Mouse (Mus musculus) forebrain, postnatal 0 days (tissue): ENCODE results near the gene Olfr48. TPM values are rescaled to one million over a fixed set of nuclear protein-coding genes. Genes with fewer than 3 reads are reported as not detected.

Experiments
- ATAC-seq: fragments of 200-750 bp; cut with Nextera tagmentation; 2 replicates; pipeline ENCODE4 v1.8.0; 2017; ENCODE audit warnings: mild to moderate bottlenecking, moderate library complexity
- DNase-seq: peaks from one replicate; pipeline ENCODE4 v3.0.0-alpha.2; 2015
- H3K27ac ChIP-seq: fragments of 300-500 bp; sonication (generic); 2 replicates; pipeline ENCODE4 v1.5.1; 2014; ENCODE audit warnings: low read depth, mild to moderate bottlenecking, antibody characterized with exemption, low read length, moderate library complexity, mixed read lengths
- H3K27me3 ChIP-seq: fragments of 300-500 bp; sonication (generic); 2 replicates; pipeline ENCODE4 v1.6.1; 2014; ENCODE audit warnings: mild to moderate bottlenecking, low read length, mixed read lengths; ENCODE audit not compliant: insufficient read depth
- H3K36me3 ChIP-seq: fragments of 300-500 bp; sonication (generic); 2 replicates; pipeline ENCODE4 v1.6.1; 2014; ENCODE audit warnings: mild to moderate bottlenecking, moderate library complexity; ENCODE audit not compliant: insufficient read depth
- H3K4me1 ChIP-seq: fragments of 300-500 bp; sonication (generic); 2 replicates; pipeline ENCODE4 v1.6.1; 2014; ENCODE audit warnings: antibody characterized with exemption; ENCODE audit not compliant: insufficient read depth
- H3K4me2 ChIP-seq: fragments of 300-500 bp; sonication (generic); 2 replicates; pipeline ENCODE4 v1.6.1; 2014; ENCODE audit warnings: low read depth, mild to moderate bottlenecking, moderate library complexity
- H3K4me3 ChIP-seq: fragments of 300-500 bp; sonication (generic); 2 replicates; pipeline ENCODE4 v1.5.1; 2014; ENCODE audit warnings: low read depth, low read length, mixed read lengths
- H3K9ac ChIP-seq: fragments of 300-500 bp; sonication (generic); 2 replicates; pipeline ENCODE4 v1.6.1; 2014; ENCODE audit warnings: mild to moderate bottlenecking
- H3K9me3 ChIP-seq: fragments of 300-500 bp; sonication (generic); 2 replicates; pipeline ENCODE4 v1.6.1; 2016; ENCODE audit warnings: low read length
- CTCF ChIP-seq: sonication (generic); IDR thresholded peaks from 2 replicates; pipeline ENCODE4 v1.5.1; 2016; ENCODE audit warnings: antibody characterized with exemption, control low read depth, low read depth
- WGBS: fragments of 180-500 bp; shearing (Covaris S2); extraction: QIAGEN DNeasy Blood & Tissue Kit; methylation state at CpG from one replicate; pipeline ENCODE4 v1.1.7; 2014; 5-methylcytosine and 5-hydroxymethylcytosine counted together
- polyA plus RNA-seq: library from polyadenylated mRNA; unstranded; fragments of >200 nt; fragmentation: Nextera tagmentation; extraction: Ambion mirVana; gene quantifications from 2 replicates; pipeline ENCODE4 v1.2.1, GENCODE M21; 2015
- total RNA-seq: library from RNA; depleted of rRNA; stranded (reverse); fragments of >200 nt; gene quantifications from 2 replicates; pipeline ENCODE4 v1.2.3, GENCODE M21; 2014; rRNA removed

Gene Olfr48
- total and polyA plus RNA-seq, 2 experiments from 2014 or later = not detected

DNA sequence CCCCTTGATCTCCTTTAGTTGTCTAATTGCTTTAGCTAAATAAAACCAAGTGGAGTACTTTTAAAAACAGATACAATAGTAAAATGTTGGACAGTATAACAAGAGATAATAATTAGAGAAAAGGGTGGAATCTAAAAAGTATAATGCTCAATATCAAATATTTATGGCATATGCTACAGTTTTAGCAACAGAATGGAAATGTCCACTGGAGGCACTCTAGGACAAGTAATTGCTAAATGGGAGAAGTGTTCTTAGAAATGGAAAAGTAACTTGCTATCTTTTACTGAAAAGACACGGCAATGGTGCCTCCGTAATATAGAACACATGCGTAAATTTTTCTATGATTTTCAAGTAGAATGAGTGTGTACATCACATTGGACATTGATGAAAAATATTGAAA lies 48.4 kb downstream of the Olfr48 start:
- TF ChIP-seq CTCF = no peak
- H3K9ac ChIP-seq = no peak overlapping the region
- H3K4me1 ChIP-seq = no peaks in the 10 kb centered on the region
- DNase-seq (no peak), ATAC-seq (no peak)
- H3K4me3 ChIP-seq = no peak overlapping the region
- H3K27me3 ChIP-seq = no peaks in the 10 kb centered on the region
- no peaks in the 10 kb centered on the region for H3K36me3 ChIP-seq
- H3K9me3 ChIP-seq = no peaks in the 10 kb centered on the region
- 93% methylated on average over 3 of the region's 3 CpGs for WGBS
- H3K27ac ChIP-seq = no peak overlapping the region
- H3K4me2 ChIP-seq = no peak overlapping the region

DNA sequence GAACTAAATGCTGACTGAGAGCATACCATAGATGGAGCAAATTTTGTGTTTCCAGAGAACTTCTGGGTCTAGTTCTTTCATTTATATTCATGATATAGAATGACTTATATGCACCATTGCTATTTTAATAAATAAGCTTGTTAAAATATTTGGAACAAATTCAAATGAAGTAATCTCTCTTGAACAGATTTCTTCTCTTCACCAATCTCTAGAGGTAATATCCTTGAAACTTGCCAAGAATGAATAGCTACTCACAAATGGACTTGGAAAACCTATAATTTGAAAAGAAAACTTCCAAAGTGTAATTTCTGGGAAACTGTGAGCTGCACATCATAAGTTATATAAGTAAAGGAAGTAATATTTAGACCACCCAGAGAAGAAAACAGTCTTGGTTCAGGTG lies 54.5 kb downstream of the Olfr48 start, which contains the start of gene Olfr1254:
Gene Olfr1254, minus strand, starts transcription at position 101 of the 400 bp plus-strand sequence.
- H3K4me3 ChIP-seq = no peak within 1 kb of the TSS
- no peak within 1 kb of the TSS for H3K27ac ChIP-seq
- H3K9me3 ChIP-seq = no peaks in the 10 kb centered on the region
- no peaks in the 10 kb centered on the region for H3K27me3 ChIP-seq
- H3K4me2 ChIP-seq = no peak within 1 kb of the TSS
- no peak within 1 kb of the TSS for H3K9ac ChIP-seq
- ATAC-seq (no peak), DNase-seq (no peak)
- TF ChIP-seq CTCF = no peak
- H3K36me3 ChIP-seq = no peaks in the 10 kb centered on the region
- no peaks in the 10 kb centered on the region for H3K4me1 ChIP-seq

Other genes with a start within 250 kb of the Olfr48 start
- not detected in 2 replicates for gene Olfr1247, start 234.1 kb downstream of the Olfr48 start, total RNA-seq
- gene Olfr1247, start 234.1 kb downstream of the Olfr48 start, polyA plus RNA-seq = not detected in 2 replicates
- gene Olfr1248, start 230.0 kb downstream of the Olfr48 start, total RNA-seq = not detected in 2 replicates
- gene Olfr1248, start 230.0 kb downstream of the Olfr48 start, polyA plus RNA-seq = not detected in 2 replicates
- gene Olfr1249, start 213.2 kb downstream of the Olfr48 start, total RNA-seq = not detected in 2 replicates
- gene Olfr1249, start 213.2 kb downstream of the Olfr48 start, polyA plus RNA-seq = not detected in 2 replicates
- gene Olfr1250, start 186.7 kb downstream of the Olfr48 start, total RNA-seq = not detected in 2 replicates
- gene Olfr1250, start 186.7 kb downstream of the Olfr48 start, polyA plus RNA-seq = not detected in 2 replicates
- gene Olfr1251, start 176.3 kb downstream of the Olfr48 start, total RNA-seq = not detected in 2 replicates
- gene Olfr1251, start 176.3 kb downstream of the Olfr48 start, polyA plus RNA-seq = not detected in 2 replicates
- gene Olfr1252, start 123.2 kb downstream of the Olfr48 start, total RNA-seq = not detected in 2 replicates
- gene Olfr1252, start 123.2 kb downstream of the Olfr48 start, polyA plus RNA-seq = not detected in 2 replicates
- not detected in 2 replicates for gene Olfr1253, start 91.1 kb downstream of the Olfr48 start, total RNA-seq
- gene Olfr1253, start 91.1 kb downstream of the Olfr48 start, polyA plus RNA-seq = not detected in 2 replicates
- gene Olfr1254, start 54.6 kb downstream of the Olfr48 start, total RNA-seq = not detected in 2 replicates
- not detected in 2 replicates for gene Olfr1254, start 54.6 kb downstream of the Olfr48 start, polyA plus RNA-seq
- not detected in 2 replicates for gene Olfr1255, start 36.2 kb downstream of the Olfr48 start, total RNA-seq
- not detected in 2 replicates for gene Olfr1255, start 36.2 kb downstream of the Olfr48 start, polyA plus RNA-seq
- gene Olfr1256, start 6.7 kb downstream of the Olfr48 start, total RNA-seq = not detected in 2 replicates
- not detected in 2 replicates for gene Olfr1256, start 6.7 kb downstream of the Olfr48 start, polyA plus RNA-seq
- not detected in 2 replicates for gene Olfr1257, start 30.2 kb upstream of the Olfr48 start, total RNA-seq
- not detected in 2 replicates for gene Olfr1257, start 30.2 kb upstream of the Olfr48 start, polyA plus RNA-seq
- not detected in 2 replicates for gene Olfr1258, start 79.1 kb upstream of the Olfr48 start, total RNA-seq
- gene Olfr1258, start 79.1 kb upstream of the Olfr48 start, polyA plus RNA-seq = not detected in 2 replicates
- gene Olfr1259, start 100.5 kb upstream of the Olfr48 start, total RNA-seq = not detected in 2 replicates
- gene Olfr1259, start 100.5 kb upstream of the Olfr48 start, polyA plus RNA-seq = not detected in 2 replicates
- gene Olfr1260, start 126.1 kb upstream of the Olfr48 start, total RNA-seq = not detected in 2 replicates
- gene Olfr1260, start 126.1 kb upstream of the Olfr48 start, polyA plus RNA-seq = not detected in 2 replicates
- gene Olfr1261, start 143.0 kb upstream of the Olfr48 start, total RNA-seq = not detected in 2 replicates
- not detected in 2 replicates for gene Olfr1261, start 143.0 kb upstream of the Olfr48 start, polyA plus RNA-seq
- gene Olfr1262, start 151.9 kb upstream of the Olfr48 start, total RNA-seq = not detected in 2 replicates
- not detected in 2 replicates for gene Olfr1262, start 151.9 kb upstream of the Olfr48 start, polyA plus RNA-seq
- not detected in 2 replicates for gene Olfr1263, start 163.9 kb upstream of the Olfr48 start, total RNA-seq
- gene Olfr1263, start 163.9 kb upstream of the Olfr48 start, polyA plus RNA-seq = not detected in 2 replicates
- gene Olfr1264, start 177.4 kb upstream of the Olfr48 start, total RNA-seq = not detected in 2 replicates
- not detected in 2 replicates for gene Olfr1264, start 177.4 kb upstream of the Olfr48 start, polyA plus RNA-seq
- not detected in 2 replicates for gene Olfr1265, start 187.1 kb upstream of the Olfr48 start, total RNA-seq
- not detected in 2 replicates for gene Olfr1265, start 187.1 kb upstream of the Olfr48 start, polyA plus RNA-seq
- gene Olfr140, start 215.4 kb upstream of the Olfr48 start, total RNA-seq = not detected in 2 replicates
- gene Olfr140, start 215.4 kb upstream of the Olfr48 start, polyA plus RNA-seq = not detected in 2 replicates